Mouse (Mus musculus): ENCODE results near the gene Myef2.

Gene Myef2

DNA sequence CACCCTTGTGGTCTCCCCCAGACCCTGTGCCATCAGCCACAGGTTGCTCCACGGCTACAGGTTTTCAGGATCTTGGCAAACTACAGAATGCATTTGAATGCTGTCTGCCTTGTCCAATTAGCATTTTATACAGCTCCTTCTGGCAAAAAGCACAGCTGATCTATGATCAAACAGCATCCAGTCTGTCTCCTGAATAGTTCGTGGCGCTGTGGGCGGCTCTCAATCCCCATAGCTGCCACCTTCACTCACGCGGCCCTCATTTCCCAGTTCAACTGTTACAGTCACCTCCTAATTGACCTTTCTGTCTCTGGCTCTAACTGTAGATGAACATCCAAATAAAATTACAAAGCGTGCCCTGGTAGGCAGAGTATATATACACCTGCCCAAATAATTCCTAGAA is 56.1 kb downstream of the Myef2 start:
- no peak for DNase-seq (ENCODE audit: low spot score)

DNA sequence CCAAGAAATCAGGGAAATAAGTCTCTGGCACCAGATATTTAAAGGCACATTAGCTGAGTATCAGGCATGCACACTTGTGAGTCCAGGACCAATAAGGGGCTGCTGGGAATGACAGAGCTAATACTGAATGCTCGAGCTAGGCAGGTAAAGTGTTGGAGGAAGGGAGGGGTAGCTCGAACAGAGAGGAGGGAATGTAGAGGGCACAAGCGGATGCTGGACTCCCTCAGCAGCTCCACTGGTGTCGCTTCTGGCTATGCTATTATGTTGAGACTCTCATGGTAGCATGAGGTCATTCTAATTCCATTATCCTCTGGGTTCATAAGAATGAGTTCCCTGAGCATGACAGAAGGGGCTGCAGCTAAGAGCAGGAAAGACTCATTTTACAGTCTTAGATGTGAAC is 60.5 kb downstream of the Myef2 start:
- no peak for DNase-seq (ENCODE audit: low spot score)

DNA sequence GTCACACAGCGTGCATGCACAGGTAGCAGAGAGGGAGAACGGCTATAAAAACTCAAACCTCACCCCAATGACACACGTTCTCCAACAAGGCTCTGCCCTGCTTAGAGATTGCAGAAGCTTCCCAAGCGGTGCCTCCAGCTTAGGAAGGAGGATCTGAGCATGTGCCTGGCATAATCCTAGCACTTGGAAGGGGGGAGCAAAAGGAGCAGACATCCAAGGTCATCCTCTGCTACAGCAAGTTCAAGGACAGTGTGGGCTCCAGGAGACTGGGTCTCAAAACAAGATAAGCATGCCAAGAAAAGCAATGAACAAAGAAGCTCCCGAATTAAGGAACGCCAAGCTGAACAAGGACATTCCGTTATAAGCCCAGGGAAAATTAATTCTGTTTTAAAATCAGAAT is 62.0 kb downstream of the Myef2 start:
- no peak for DNase-seq (ENCODE audit: low spot score)

DNA sequence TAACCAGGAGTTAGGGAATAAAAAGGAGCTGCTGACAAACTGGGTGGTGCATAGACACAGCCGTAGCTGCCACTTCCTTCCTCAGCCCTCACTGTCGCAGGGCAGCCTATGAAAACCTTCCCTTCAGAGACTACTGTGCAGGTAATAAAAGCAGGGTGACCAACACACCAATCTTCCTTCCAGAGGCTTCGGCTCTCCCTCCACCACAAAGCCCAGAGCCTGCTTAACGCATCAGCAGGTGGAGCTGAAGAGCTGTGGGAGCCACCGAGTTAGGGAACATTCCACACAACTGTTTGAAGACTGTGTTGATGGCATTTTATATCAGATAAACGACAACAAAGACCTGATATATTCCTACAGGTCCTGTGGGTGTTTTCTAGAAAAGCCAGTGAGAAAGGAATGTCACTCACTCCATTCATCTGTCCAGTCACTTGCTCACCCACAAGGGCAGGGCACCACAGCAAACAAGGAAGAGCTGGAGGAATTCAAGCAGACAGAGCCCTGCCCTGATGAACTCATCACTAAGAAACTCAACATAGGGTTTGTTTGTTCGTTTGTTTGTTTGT is 66.1 kb downstream of the Myef2 start:
- DNase-seq (ENCODE audit: low spot score): peak; percentile 21

DNA sequence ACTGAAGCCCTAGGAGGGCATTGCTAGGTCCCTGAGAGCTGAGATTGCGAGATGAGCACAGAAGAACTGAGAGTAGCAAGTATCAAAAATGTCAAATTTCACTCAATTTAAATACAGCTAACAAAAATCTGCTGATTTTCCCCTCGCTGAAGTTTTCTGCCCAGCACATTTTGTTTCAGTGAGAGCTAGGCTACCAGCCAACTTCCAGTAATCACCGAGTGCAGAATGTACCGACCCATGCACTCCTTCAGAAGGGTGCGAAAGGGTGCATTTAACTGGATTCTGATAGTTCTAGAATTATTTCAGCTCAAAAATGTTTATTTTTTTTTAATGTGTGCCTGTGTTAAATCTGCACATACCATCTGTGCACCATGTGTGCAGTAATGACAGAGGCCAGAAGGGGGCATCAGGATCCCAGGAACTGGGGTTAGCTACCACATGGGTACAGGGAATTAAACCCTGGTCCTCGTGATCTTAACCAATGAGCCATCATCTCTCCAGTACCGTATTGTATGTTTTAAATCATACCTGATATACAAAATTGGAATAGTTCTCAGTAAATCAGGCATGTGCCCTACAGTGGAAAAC is 68.1 kb downstream of the Myef2 start:
- no peak for DNase-seq (ENCODE audit: low spot score)

All from retina, embryonic 14.5 days (tissue).